Mouse (Mus musculus): ENCODE results near the gene 1700018B08Rik.

The 1700018B08Rik gene

DNA sequence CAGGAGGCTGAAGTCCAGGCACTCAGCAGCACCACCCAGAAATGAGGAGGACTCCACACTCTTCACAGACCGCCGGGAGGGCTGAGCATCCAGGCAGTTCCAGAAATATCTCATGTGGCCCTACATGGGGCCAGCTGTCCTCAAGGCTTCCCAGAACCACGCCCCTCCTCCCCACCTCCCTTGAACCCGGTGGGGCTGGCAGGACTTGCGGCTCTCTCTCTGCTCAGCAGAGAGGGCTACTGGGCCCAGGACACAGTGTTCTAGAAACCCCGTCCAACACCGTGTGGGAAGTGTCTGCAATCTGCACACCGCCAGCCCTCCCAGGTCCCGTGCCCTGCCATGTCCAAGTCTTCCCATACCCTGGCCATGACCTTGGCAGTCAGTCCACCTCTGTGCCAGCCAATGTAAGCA, 18.8 kb upstream of the 1700018B08Rik start:
- DNase-seq (ENCODE audit: low spot score) = no peak

DNA sequence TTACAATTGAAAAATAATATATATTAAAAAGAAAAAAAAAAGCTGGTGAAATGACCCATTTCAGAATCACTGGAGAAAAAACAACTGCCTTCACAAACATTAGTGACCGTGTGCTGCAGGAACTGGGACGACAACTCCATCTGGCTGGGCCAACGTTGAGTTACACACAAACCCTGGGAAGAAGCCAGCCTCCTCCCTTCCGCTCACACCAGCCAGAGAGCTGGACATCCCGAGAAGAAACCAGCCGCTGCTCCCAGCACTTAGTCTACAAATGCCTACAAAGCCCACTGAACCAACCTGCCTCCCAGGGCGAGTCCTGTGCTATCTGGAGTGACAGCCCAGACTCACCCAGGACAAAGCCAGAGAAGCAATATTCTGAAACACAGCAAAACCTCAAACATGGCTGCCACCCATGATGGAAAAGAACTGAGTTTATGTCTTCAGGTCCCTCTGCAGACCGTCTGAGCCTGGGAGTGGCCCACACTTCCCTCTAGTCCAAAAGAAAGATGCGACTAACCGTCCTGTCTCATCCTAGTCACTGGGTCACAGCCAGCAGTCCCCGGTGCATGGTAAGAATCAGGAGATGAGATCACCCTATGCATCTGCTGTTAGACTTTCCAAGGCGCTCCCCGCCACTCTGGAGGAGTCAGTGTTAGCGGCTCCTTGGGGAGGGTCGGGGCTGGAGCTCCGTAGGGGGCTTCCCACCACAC, 17.7 kb upstream of the 1700018B08Rik start:
- no peak for DNase-seq (ENCODE audit: low spot score)

DNA sequence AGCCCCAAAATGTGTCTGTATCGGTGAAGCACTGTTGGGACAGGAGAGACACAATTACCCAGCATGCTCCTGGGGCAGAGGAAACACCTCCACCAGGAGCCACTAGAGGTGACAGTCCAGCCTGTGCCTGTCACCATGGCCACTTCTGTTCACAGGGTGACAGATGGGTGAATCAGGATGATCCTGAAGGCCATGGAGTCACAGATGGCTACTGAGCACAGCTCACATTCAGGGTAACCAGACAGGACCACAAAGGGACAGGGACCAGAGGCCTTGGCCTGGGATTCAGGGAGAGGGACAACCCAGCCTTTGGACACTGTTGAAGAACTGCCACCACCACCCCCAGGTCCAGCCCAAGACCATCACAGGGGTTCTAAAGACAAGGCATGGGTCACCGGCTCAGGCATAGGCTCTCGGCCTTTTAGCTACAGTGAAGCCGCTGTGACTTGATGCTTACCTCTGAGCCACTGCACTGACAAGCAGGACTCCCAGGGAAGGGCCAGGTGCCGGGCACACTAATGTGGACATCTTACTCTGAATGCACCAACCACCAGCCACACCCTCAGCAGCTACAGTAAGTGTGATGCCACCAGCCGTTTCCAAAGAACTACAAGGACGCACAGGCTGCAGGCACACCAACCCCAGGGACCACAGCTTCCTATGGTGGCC, 16.4 kb upstream of the 1700018B08Rik start:
- no peak for DNase-seq (ENCODE audit: low spot score)

DNA sequence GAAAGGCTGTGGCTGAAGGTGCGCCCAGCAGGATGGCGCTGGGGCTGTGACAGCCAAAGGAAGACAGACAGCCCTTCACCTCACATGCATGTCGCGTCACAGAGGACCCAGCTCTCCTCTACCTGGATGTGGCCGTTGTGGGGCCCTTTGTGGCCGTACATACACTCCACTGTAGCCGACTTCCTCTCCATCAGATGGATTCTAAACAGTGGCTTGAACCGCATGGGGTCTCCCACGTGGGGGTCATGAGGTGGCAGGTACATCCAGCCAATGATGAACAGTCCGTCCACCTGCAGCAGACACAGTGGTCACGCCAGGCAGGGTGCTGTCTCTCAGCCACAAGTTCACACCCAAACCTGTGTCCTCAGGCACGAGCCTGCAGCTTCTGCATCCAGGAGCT, 15.7 kb upstream of the 1700018B08Rik start:
- DNase-seq (ENCODE audit: low spot score) = no peak

DNA sequence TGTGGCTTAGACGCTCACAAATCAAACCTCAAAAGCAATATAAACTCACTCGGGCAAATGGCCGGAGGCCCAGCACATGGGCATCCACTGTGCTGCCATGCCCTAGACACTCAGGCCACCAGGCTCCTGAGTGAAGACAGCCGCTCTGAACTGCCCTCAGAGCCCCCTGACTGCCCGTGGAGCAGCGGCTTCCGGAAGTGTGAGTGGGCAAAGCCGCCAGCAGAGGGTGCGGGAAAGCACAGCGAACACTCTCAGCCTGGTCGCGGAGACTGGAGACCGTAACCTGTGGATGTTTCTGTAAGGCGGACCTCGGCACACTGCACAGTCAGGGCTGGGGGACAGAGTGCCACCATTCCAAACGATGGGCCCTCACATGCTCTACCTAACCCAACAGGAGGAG, 14.4 kb upstream of the 1700018B08Rik start:
- no peak for DNase-seq (ENCODE audit: low spot score)

DNA sequence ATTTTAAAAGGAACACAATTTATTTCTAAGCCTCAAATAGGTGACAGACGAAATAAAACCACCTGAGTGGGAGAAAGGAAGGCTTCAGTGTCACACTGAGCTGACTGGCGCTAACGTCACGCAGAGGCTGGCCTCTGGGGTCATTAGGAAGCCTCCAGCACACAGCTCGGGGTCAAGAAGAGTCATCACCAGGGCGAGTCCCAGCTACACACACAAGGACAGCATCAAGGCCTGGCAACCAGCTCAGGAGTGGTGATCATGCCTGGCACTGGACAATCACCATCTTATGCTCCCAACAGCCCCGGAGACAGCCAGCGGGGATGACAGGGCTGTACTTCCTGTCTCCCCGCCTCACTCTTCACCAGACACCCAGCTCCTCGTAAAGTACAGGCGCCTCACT, 13.6 kb upstream of the 1700018B08Rik start:
- DNase-seq (ENCODE audit: low spot score) = no peak

DNA sequence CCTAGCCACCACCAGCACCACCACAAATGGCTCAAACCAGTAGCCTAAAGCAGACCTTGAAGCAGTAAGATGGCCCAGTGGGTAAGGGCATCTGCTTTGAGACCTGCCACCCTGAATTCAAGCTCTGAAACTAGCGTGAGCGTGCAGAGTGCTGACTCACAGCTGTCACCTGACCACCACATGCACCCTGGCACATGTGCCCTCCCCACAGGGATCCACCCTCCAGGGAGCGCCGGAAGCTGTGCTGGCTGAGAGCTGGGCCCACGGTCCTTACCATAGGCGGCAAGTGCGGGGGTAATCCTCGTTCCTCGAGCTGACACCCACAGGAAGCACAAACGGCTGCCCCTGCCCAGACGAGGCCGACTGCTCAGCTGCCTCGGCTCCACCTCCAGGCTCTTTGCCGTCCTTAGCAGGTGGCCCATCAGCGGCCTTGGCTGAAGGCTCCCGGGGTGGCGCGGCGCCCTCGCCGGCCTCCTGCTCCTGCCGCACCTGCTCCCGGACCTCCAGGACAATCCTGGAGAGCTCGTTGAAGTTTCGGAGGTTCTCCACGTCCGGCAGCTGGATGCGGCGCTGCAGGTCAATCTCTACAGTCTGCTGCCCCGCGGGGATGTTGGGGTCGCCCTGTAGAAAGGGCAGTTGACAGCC, 9.8 kb upstream of the 1700018B08Rik start:
- no peak for DNase-seq (ENCODE audit: low spot score)

DNA sequence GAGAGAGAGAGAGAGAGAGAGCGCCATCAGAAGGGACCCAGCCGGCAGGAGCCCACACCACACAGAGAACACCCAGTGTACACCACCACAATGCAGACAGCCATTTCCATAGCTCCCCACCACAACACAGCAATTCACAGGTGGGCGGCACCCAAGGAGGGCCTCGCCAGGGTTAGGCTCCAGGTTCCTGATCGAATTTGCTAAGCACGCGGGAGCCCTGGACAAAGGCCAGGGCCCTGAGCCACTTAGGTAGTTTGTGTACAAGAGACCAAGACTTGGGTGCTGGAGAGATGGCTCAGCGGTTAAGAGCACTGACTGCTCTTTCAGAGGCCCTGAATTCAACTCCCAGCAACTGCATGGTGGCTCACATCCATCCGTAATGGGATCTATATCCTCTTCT, 8.4 kb upstream of the 1700018B08Rik start:
- no peak for DNase-seq (ENCODE audit: low spot score)

DNA sequence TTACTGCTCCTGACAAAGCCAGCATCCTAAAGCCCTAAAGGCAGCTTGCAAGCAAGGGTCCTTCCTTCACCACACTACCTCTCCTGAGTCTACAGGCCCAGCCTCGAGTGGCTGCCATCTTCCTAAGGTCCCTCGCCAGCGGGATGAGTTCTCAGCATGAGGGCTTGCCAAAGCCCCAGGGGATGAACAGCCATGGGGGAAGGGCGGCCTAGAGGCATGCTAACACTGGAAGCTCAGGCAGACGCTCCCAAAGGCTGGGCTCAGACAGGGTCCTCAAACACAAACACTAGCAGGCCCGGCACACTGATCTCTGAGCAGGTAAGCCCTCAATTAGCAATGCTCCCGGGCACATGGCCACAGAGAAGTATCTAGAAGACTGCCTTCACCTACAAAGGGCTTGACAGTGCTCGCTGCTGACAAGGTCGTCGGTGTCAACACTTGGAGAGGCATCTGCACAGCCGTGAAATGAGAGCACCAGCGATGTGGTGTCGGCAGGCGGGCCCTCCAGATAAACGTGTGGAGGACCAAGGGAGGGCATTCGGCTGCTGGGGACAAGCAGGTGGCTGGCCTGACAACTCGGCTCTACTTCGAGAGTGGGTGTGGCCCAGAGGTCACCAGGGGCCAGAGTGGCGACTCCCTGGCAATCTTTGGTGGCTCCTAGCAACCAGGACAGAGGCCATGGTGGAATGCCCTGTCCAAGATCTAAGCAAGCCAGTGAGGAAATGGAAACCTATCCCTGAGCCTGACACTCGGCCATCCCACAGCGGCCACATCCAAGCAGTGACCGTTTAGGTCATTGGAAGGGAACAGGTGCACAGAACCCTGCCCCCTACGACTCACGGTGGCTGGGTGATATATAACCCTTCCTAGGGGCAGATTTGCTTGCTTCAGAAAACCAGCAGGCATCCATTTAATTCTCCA, 7.2 kb upstream of the 1700018B08Rik start:
- DNase-seq (ENCODE audit: low spot score) = no peak

DNA sequence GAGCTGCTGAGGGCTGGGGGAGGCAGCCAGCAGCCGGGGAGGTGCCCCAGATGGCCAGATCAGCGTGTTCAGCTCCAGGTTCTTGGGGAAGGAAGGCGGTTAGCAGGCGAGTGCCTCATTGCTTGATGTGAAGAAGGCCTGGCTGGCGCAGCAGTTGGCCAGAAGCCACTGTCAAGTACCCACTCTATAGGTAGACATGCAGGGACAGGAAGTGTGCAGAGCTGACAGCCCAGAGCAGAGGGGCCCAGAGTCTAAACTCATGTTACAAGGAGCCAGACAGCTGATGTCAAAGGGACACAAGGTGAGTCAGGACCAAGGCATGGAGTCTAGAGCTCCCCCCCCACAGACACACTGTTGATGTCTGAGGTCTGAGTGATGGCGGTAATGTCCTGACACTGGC, 5.9 kb upstream of the 1700018B08Rik start:
- DNase-seq (ENCODE audit: low spot score) = no peak

DNA sequence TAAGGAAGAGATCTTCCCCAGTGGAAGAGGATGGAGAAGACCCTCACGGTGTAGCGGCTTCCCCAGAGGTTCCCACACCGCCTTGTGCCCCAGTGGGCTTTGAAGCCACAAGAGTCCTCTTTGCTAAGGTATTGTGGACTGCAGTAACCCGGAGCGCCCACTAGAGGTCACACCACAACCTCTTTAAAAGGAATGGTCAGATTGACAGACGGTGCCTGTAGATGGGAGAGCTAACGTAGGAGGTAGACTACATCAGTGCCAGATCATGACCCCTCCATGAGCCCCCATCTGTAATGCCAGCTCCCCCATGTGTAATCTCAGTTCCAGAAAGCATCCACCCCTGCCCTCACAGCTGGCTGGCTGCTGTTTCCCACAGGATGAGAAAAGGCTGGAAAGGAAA, 3.0 kb upstream of the 1700018B08Rik start:
- peak; percentile 75 for DNase-seq (ENCODE audit: low spot score)

DNA sequence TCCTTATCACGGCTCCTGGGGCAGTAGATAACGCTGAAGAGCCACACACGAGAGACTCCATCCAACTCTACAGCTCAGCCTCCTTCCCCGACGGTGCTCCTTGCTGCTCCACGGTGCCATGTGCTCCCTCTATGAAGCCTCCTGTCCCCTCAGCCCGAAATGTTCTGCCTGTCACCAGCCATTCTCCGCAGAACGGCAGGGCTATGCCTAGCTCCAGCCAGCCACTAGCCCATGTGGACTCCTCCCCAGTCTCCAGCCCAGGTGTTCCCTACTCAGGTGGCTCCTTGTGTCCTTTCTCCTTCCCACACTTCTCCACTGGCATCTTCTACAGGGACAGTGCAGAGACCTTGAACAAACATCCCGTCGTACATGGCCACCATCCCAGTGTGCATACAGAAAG, 816 bp upstream of the 1700018B08Rik start:
- no peak for DNase-seq (ENCODE audit: low spot score)

DNA sequence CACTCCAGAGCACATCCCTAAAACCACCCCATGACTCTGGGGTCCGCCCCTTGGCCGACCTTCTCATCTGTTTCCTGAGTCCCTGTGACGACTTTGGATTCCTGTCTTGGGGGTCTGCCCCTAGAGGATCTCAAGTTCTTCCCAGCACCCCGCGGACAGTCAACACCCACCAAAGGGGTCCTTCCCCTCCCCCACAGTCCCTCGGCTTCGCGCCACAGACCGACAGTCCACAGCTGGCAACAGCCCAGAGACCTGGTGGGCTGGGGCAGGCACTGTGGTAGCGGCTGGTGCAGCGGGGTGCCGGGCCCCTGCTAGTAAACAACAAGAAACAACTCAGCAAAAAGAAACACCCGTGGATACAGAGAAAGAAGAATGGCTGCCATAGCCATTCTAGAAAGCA, 1.2 kb downstream of the 1700018B08Rik start:
- DNase-seq (ENCODE audit: low spot score) = no peak

DNA sequence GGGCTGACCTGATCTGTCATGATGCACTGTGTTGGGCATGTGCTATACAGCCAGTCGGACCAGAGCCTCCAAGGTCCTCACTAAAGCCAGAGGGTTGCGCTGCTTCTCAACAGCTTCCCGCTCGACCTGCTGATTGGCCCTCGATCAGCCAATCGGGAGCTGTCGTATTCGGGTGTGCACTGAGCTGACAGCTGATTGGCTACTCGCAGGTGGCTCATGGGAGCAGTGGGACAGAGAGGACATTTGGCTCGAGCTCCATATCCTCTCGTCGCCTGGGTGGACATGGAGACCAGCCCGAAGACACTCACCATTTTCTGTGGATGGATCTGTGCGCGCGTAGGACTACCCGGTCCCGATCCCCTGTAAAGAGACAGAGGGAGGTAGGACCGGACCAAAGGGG, 2.3 kb downstream of the 1700018B08Rik start:
- no peak for DNase-seq (ENCODE audit: low spot score)

DNA sequence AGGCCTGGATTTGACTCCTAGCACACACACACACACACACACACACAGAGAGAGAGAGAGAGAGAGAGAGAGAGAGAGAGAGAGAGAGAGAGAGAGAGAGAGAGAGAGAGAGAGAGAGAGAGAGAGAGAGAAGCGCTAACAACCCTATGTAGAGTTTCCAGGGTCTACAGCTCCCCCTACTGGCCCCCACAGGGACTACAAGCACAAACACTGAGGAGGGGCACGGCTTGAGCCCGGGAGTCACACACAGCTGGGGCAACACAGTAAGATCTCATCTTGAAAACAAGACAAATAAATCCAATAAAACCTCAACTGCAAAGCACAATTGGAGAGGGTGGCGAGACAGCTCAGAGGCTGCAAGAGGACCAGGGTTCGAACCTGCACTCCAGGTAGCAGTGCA, 11.7 kb downstream of the 1700018B08Rik start:
- peak; percentile 10 for DNase-seq (ENCODE audit: low spot score)

DNA sequence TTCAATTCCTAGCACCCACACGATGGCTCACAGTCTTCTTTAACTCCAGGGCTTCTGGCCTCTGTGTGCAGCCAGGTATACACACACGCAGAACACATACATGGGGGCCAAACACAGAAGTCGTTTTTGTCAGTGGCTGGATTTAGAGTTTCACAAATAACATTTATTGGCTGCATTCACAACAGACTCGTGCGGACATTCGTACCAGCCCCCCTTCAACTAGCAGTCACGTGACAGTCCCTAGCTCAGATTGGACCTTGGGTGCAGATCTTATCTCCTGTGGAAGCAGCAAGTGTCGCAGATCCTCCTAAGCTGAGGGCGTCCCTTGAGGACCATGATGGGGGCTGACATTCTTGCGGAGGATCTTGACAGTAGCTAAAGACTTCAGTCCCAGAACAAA, 13.5 kb downstream of the 1700018B08Rik start:
- no peak for DNase-seq (ENCODE audit: low spot score)

DNA sequence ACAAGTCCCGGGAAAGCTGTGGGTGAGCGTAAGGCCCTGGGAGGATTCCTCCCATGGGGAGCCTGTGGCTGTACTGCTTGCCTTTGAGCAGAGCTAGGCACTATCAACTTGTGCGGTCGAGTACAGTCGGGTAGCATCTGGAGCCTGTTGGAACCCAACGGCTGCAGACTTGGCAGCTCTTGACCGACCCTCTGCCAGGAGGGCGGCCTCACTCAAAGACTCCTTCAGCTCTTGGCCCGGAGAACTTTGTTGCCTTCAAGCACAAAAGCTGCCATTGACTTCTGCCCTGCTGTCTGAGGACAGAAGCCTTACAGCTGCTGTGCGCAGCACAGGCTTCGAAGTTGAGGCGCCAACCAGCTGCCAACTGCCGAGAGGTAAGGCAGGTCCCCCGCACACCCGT, 15.3 kb downstream of the 1700018B08Rik start:
- DNase-seq (ENCODE audit: low spot score) = no peak

DNA sequence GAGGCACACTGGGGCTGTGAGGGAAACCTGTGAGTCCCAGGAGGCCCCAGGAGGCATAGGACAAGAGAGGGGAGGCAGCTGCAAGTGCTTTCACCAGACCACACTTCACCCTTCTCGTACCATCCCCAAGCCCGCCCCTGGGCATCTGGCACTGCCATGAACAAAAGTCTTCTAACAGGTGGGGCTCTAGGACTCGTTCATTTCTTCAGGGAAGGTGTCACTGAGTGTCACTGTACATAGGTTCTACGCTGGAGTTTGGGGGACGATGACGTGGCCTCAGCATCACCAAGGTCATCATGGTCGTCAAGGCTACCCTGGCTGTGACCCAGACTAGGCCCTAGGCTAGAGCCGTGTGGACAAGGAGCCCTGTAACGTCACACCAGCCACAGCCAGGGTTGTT, 16.4 kb downstream of the 1700018B08Rik start:
- DNase-seq (ENCODE audit: low spot score) = no peak

DNA sequence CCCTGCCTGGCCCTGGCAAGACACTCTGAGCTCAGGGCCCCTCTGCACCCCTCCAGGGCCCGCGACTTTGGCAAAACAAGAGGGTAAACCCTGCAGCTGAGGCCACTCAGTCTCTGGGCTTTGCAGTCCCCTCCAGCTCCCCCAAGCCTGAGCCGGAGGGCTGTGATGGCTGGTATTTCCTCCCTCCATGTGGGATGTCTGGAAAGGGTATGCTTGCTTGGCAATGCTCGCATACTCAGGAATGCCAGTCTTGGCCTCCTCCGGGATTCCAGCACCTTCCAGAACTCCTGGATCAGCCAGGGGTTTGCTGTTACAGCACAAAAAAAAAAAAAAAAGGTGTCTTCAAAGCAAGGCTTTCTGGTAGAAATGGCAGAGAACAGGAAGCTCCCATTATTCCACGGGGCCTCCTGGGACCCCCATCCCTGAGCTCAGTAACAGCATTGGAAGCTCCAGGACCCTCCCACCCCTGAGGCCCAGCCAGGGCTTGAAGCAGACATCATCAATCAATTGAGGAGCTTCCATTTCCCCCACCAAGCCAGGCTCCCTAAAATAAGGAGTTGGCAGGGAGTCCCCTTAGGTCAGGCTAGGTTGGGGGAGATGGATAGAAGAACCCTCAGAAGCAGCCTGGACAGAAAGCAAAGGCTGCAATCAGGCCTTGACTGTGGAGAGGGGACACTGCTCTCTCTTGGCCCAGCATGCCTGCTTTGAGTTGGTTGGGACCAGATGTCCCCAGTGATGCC, 17.1 kb downstream of the 1700018B08Rik start:
- DNase-seq (ENCODE audit: low spot score) = no peak

DNA sequence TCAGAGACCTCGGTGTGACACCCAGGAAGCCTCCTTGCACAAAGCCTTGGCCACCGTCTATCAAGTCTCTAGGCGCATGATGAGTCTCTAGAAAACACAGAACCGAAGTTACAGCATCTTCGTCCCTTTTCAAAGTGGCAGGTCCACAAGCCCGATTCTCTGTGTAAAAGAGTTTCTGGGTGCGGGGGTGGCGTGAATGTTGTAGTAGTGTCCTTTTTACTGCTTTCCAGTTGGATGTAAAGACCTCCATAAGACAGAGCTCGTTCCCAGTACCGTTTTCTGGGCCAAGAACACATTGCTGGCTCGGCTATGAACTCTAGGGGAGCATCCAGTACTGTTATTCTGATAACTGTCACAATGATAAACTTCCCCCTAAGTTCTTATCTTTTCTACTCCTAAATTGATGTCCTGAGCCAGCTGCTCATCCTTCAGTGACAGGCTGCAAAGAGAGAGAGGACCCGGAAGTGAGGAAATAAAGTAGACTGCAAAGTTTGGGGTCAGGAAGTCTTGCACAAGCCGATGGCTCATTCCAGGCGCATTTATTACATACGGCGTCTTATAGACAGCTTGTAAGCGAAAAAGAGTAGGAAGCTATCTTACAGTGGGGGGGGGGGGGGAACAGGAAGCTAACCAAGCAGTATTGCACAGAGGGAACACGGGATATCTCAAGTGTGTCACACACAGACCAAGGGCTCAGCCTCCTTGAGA, 18.9 kb downstream of the 1700018B08Rik start:
- DNase-seq (ENCODE audit: low spot score) = no peak

DNA sequence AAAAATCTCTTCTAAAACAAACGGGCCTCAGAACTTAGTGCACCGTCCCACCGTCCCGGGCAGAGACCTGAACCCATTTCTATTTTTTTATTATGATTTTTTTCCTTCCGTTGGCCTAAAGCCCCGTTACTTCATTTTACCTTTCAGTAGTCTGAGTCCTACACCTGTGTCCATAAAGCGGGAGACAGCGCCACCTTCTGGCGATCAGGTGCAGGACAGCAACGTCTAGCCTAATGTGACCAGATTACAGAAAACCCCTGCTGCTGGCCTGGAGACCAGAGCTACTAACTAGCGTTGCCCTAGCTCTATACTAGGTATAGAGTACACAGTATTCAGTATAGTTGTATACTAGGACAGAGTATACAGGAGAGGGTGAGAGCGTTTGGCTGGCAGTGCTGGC, 30.7 kb downstream of the 1700018B08Rik start:
- peak; percentile 57 for DNase-seq (ENCODE audit: low spot score)
